Mouse (Mus musculus) spleen, adult 2 months (tissue): ENCODE data around the gene Xrcc6.

Experiments used
- CTCF ChIP-seq: fragments of 200-500 bp; IDR thresholded peaks from 2 replicates; pipeline ENCODE4 v1.5.1; 2011; ENCODE audit warnings: mild to moderate bottlenecking, inconsistent platforms; ENCODE audit not compliant: insufficient read depth, insufficient read length, insufficient replicate concordance; ENCODE audit errors: extremely low read depth
- POLR2A ChIP-seq: fragments of 200-500 bp; IDR thresholded peaks from 2 replicates; pipeline ENCODE4 v1.6.1; 2011; ENCODE audit warnings: low read depth, low read length, inconsistent platforms

DNA sequence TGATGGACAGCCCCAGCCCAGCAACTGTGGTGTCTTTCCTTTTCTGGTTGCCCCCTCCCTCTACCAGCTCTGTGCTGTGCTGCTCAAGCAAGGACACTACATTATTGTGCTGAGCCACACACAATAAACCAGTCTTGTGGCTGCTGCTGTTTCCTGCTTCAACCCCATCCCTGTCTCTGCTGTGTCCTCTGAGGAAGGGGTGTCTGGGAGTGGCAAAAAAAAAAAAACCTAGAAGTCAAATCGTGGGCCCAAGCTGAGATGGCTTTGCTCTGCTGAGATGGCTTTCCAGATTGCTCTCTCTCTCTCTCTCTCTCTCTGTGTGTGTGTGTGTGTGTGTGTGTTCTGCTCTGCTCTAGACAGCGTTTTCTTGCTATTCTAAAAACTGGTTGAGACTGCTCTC, 19.2 kb upstream of the Xrcc6 start:
- no peak for TF ChIP-seq POLR2A
- no peak for TF ChIP-seq CTCF
